Mouse (Mus musculus) gastrocnemius, adult 18-20 months (tissue): ENCODE results near the gene Gabarap. TPM values are rescaled to one million over a fixed set of nuclear protein-coding genes. Genes with fewer than 3 reads are reported as not detected.
"Not testable (repeated sequence)": the region's sequence is repeated elsewhere in the genome, so short reads cannot be mapped to it uniquely, and the experiment has no call there.

Source experiments
- DNase-seq: peaks from one replicate; pipeline ENCODE4 v3.0.0; 2021; ENCODE audit warnings: low spot score
- total RNA-seq, 2 experiments: library from RNA; stranded (reverse); gene quantifications; 2 replicates each; pipeline ENCODE4 v1.2.3; 2021

Gene Gabarap
- total RNA-seq, 2 experiments from 2014 or later, result 211 to 222 TPM

- DNase-seq, result peak; percentile 90
These were observed 6.1 kb downstream of the Gabarap start for GRCm38 (mm10) chr11:69997070-69997509.

- DNase-seq, result no peak
These were observed 7.9 kb downstream of the Gabarap start for GRCm38 (mm10) chr11:69998567-69999491.

DNA sequence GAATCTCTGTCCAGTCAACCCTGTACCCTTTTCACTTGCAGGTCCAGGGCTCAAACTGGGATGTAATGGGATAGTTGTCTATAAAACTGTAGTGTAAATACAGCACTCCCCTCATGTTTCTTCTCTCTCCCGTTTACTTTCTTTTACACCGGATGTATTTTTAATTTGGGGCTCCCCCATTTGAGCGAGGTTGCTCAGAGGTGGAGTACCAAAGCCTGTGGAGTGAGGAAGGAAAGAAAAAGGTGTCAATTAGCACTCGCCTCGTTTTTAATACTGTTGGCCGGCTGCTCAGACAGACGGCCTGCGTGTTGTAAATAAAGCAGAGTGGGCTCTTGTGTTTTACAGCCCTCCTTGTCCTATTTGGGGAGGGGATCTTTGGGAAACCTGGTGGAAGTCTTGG is 8.7 kb downstream of the Gabarap start:
- DNase-seq, result no peak

DNA sequence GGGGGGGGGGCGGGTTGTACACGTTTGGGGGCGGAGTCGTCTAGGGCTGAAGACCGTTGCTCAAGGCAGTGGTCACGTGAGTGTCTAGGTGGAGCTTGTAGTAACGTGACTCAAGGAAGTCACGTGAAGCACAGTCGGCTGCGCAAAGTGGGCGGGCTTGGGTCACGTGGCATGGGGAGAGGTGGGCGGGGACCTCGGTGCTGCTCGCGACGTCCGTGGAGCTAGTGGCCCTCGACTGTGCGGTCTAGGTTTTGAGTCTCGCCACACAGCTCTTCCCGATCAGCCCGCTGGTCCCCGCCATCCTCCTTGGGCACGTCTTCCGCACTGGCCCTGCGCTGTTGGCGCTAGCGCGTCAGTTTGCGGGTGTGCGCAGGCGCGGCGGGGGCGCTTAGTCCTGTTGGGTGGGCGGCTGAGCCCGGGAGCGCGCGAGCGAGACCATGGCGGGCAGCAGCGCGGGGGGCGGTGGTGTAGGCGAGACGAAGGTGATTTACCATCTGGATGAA is 9.5 kb downstream of the Gabarap start, which contains the start of gene Dvl2:
Gene Dvl2, plus strand, starts transcription at position 200 of the 503 bp plus-strand sequence.
- DNase-seq, result peak; percentile 92

DNA sequence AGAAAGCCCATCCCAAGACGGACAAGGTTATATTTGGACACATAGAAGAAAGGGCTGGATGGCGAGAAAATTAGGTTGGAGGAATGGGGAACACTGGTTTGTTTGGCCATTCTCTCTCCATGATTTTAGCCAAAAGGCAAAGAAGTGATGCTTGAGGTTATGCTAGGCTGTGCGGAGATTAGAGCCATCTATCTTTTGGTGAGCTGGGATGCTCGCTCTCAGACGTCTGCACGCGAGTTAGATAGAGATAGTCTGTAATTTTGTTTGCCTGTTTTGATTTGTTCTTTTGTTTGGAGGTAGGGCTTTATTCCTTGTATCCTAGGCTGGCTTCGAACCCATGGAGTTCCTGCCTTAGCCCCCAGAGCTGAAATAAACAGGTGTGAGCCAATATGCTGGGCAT is 10.2 kb downstream of the Gabarap start:
- no peak for DNase-seq

DNA sequence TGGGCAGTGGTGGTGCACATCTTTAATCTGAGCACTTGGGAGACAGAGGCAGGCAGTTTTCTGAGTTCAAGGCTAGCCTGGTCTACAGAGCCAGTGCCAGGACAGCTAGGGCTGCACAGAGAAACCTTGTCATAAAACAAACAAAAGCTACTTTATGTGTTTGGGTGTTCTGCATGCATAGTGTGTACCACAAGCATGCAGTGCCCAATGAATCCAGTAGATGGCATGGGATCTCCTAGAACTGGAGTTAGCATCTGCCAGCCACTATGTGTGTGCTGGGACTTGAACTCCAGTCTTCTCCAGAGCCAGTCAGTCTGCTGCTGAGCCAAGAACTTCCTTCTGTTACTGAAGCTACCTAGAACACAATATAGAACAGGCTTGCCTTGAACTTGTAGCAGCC is 10.9 kb downstream of the Gabarap start:
- DNase-seq, result no peak

- DNase-seq, result no peak
These were observed 11.5 kb downstream of the Gabarap start for GRCm38 (mm10) chr11:70002471-70002870.

- no peak for DNase-seq
These were observed 14.6 kb downstream of the Gabarap start for GRCm38 (mm10) chr11:70005521-70005920.

- DNase-seq, result no peak
These were observed 19.1 kb downstream of the Gabarap start for GRCm38 (mm10) chr11:70010033-70010432.

- DNase-seq, result no peak
These were observed 19.6 kb downstream of the Gabarap start for GRCm38 (mm10) chr11:70010548-70010947.

- DNase-seq, result no peak
These were observed 20.0 kb downstream of the Gabarap start for GRCm38 (mm10) chr11:70010961-70011360.

- no peak for DNase-seq
These were observed 22.0 kb downstream of the Gabarap start for GRCm38 (mm10) chr11:70012931-70013330.

GRCm38 (mm10) chr11:70013408-70013807 is 22.5 kb downstream of the Gabarap start:
- DNase-seq, result no peak

- DNase-seq, result no peak
These were observed 23.1 kb downstream of the Gabarap start for GRCm38 (mm10) chr11:70014051-70014450.

DNA sequence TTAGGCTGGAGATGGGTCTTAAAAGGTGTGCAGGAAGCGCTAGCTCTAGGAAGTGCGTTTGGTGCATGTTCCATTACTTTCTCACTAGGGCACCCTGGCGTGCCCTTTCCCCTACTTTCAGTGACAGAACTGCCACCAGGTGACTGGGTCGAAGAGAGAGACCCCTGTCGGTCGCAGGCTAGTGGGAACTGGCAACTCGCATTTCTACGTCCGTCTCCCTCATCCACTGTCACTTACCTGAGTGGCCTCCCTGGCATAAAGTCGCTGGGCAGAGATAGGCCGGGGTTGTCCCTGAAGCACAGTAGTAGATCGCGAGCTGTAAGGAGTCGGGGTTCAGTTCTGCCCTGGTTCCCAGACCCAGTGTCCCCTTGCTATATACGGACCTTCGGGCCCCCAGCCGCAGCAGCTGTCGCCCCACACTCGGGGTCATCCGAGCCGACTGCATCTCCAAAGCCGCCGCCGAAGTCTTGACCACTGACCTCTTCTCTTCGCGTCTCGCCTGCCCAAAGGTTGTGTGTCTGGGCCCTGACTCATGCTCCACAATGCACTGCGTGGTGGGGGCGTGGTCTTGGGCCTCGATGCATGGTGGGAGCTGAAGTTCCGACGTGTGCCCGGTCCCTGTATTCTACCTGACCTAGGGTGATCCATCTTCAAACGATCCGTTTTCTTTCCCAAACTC is 24.1 kb downstream of the Gabarap start, which contains the start of gene Acadvl:
Gene Acadvl, minus strand, starts transcription at position 532 of the 679 bp plus-strand sequence.
- DNase-seq, result peak; percentile 92

DNA sequence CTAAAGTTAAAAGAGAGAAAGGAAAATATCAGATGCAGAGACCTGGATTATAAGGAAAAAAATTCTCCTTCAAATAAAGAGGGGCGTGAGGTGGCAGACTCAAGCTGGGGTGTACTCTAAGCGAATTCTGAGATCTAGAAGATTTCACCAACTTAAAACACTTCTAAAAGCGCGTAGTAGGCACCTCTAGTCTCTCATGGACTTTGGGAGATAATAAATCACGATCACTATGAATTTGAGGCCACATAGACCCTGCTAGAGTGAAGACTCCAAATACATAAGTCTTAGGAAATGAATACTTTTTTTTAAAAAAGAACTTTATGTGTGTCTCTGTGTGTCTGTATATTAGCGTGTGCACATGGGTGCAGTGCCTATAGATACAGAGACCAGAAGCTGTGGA is 24.7 kb downstream of the Gabarap start:
- DNase-seq, result no peak

DNA sequence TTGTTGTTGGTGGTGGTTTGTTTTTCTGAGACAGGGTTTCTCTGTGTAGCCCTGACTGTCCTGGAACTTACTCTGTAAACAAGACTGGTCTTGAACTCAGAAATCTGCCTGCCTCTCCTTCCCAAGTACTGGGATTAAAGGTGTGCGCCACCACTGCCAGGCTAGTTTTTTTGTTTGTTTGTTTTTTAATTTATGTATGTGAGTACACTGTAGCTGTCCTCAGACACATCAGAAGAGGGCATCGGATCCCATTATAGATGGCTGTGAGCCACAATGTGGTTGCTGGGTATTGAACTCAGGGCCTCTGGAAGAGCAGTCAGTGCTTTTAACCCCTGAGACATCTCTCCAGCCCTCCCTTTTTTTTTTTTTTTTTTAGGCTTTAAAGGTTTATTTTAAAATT is 25.2 kb downstream of the Gabarap start:
- not testable (repeated sequence) for DNase-seq

DNA sequence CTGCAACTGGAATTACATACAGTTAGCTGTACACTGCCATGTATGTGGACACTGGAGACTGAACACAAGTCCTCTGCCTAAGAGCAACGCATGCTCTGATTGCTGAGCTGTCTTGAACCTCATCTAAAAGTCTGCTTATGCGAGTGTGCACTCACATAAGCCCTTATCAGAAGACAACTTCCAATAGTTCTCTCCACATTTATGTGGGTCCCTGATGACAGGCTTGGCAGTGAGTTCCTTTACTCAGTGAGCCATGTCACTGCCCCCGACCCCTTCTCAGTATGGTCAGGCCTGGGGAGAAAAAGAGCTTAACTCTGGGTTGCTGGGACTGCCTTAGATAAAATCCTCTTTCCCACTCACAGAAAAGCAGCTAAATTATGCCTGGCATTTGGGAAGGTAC is 25.7 kb downstream of the Gabarap start, which contains the start of gene Dlg4:
Gene Dlg4, plus strand, starts transcription at position 274 of the 400 bp plus-strand sequence.
- no peak for DNase-seq

- DNase-seq, result no peak
These were observed 26.3 kb downstream of the Gabarap start for GRCm38 (mm10) chr11:70017199-70017767.

DNA sequence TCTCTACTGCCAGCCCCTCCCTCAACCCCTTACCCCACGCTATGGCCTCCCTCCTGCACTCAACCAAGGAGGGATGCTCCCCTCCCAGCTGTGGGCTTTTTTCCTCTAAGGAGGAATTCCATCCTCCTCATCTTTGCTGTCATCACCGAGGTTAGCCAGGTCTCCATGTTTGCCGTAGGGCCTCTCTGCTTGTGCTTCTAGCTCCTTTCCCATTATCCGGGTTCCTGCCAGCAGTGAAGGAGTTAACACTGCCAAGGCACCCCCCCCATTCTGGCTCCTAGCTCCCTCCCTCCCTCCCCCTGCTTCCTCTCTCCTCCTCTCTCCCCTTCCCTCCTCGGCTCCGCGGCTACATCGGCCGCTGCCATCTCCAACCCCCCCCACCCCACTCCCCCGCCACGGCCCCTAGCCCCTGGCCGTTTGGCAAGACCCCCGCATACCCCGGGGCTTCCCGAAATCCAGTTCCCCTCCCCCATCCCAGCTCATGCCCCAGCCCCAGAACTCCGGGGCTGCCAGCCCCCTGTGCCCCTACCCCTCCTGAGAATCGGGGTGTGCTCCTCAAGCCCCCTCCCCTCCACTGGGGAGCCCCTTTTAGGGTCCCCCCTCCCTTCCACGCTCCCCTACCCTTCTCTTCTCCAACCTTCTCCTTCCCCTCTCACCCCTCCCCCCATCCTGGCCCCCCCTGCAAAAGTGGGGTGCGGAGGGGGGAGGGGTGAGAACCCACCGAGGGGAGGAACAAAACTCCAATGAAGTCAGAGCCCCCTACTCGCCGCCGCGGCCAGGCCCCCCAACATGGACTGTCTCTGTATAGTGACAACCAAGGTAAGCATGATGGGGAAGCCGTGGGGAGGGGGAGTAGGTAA is 27.4 kb downstream of the Gabarap start:
- no peak for DNase-seq
